Mouse (Mus musculus) E14TG2a.4 (cell line): ENCODE measurements around the gene Olfr523.

ENCODE experiments used
- CTCF ChIP-seq: conservative IDR thresholded peaks from 2 replicates; pipeline ENCODE4 v1.5.1; 2014; ENCODE audit warnings: low read length
- NANOG ChIP-seq: IDR thresholded peaks from 2 replicates; pipeline ENCODE4 v1.6.1; 2014; ENCODE audit warnings: borderline replicate concordance, low read length, mixed read lengths
- POU5F1 ChIP-seq: IDR thresholded peaks from 2 replicates; pipeline ENCODE4 v1.6.1; 2014; ENCODE audit warnings: low read length, borderline replicate concordance

DNA sequence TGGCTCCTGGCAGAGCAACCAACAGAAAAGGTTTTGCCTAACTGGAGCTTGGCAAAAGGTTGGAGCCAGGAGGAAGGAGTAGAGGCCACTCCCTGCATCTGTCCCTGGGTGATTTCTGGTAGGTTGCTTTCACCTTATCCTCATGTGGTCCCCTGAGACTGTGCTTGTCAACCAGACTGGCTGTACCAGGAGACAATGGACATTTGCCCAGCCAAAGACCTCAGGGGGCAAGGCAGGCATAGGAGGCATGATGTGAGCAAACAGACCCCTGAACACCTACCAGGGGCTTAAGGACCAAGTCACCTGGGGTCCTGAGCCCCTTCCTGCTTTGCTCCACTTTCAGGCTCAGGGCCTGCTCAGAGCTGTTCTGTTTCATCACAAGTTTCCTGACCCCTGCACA lies 32.8 kb downstream of the Olfr523 start, which contains the start of gene Olfr524:
- TF ChIP-seq CTCF (no peak), NANOG (no peak), POU5F1 (no peak)
